Mouse (Mus musculus): ENCODE results near the gene Dhdh. TPM values are rescaled to one million over a fixed set of nuclear protein-coding genes. Genes with fewer than 3 reads are reported as not detected.

Dhdh gene
- total and polyA plus RNA-seq, 2 experiments from 2014 or later, result 4.7 to 6.2 TPM

DNA sequence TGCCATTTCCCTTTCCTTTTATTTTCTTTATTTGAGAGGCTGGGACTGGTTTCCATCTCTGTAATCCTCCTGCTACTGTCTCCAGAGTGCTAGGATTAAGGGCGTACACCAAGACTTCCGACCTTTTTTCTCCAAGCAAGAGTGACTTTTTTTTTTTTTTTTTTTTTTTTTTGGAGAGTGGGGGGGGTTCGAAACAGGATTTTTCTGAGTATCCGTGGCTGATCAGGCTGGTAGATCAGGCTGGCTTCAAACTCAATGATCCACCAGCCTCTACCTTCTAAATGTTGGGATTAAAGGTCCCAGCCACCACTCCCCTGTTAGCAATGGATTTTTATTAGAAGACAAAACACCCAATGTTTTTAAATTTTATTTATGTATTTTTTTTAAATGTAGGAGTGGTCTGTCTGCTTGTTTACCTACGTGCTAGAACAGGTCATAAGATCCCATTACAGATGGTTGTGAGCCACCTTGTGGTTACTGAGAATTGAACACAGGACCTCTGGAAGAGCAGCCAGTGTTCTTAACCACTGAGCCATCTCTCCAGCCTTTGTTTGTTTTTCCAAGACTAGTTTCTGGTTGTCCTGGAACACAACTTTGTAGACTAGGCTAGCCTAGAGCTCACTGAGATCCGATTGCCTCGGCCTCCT, 38.0 kb upstream of the Dhdh start:
- Histone ChIP-seq H3K9me3 (ENCODE audit: low read length) (no peaks in the 10 kb centered on the region), H3K36me3 (ENCODE audit: insufficient read depth, low read length) (no peaks in the 10 kb centered on the region), H3K9ac (replicated peaks; ENCODE audit: low read length) (peak overlapping the region; percentile 71), H3K27ac (peak overlapping the region; percentile 83), H3K27me3 (ENCODE audit: insufficient read depth, low read length) (no peaks in the 10 kb centered on the region), H3K4me3 (ENCODE audit: low read length) (peak overlapping the region; percentile 71), H3K4me2 (ENCODE audit: low read depth, low read length) (peak overlapping the region; percentile 64), H3K4me1 (ENCODE audit: insufficient read depth, low read length) (peaks cover 11% of the 10 kb centered on the region; the same call in 1 of the 2 replicates)
- no peak for DNase-seq (ENCODE audit: low spot score)
- WGBS, result 24% methylated on average over 7 of the region's 7 CpGs
- peak; percentile 36; the same call in 1 of the 2 replicates for TF ChIP-seq CTCF (IDR thresholded peaks at IDR 0.05; ENCODE audit: low read depth)
- ATAC-seq, result no peak

DNA sequence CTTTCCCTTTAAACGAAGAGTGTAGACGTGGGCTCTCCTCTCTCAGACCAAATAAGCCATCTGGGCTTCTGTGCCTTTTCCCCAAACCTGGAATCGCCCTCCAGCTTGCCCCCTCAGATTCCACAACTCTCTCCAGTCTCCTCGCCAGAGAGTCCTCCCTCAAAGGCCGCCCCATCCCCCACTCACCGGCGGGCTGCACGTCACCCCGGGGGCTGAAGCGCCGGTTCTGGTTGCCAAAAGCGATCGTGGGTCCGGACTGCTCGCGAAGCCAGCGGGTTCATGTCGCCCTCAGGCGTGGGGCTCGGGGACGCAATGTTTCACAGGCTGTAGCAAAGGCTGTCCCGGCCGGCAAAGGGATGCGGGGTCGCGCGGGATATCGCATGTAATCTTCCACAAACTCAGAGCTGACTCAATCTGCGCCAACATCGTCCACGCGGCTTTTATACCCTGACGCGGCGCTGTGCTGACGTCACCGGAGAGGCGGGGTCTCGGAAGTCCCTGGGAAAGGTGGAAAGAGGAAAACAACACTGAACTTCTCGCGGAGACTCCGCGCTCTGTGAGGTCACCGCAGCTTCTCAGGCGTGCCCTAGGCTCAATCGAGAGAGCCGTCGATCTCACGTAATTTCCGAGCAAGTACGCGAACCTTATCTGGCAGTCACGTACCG, 37.3 kb upstream of the Dhdh start, which contains the start of the genes Ppp1r15a and Plekha4:
Gene Ppp1r15a (minus strand): TSS at position 460 of the 665 bp plus-strand sequence.
Gene Plekha4 (plus strand): TSS at position 522 of the 665 bp plus-strand sequence.
- Histone ChIP-seq H3K27me3 (ENCODE audit: insufficient read depth, low read length) (no peaks in the 10 kb centered on the region), H3K36me3 (ENCODE audit: insufficient read depth, low read length) (no peaks in the 10 kb centered on the region), H3K27ac (peak within 1 kb of the TSS; percentile 83), H3K9ac (replicated peaks; ENCODE audit: low read length) (peak within 1 kb of the TSS; percentile 71), H3K9me3 (ENCODE audit: low read length) (no peaks in the 10 kb centered on the region), H3K4me1 (ENCODE audit: insufficient read depth, low read length) (peaks cover 11% of the 10 kb centered on the region; the same call in 1 of the 2 replicates), H3K4me3 (ENCODE audit: low read length) (peak within 1 kb of the TSS; percentile 71), H3K4me2 (ENCODE audit: low read depth, low read length) (peak within 1 kb of the TSS; percentile 64)
- DNase-seq (ENCODE audit: low spot score) (peak; percentile 94), ATAC-seq (peak; percentile 91)
- WGBS, result under 1% methylated on average over 54 of the region's 54 CpGs
- TF ChIP-seq CTCF (IDR thresholded peaks at IDR 0.05; ENCODE audit: low read depth), result no peak

DNA sequence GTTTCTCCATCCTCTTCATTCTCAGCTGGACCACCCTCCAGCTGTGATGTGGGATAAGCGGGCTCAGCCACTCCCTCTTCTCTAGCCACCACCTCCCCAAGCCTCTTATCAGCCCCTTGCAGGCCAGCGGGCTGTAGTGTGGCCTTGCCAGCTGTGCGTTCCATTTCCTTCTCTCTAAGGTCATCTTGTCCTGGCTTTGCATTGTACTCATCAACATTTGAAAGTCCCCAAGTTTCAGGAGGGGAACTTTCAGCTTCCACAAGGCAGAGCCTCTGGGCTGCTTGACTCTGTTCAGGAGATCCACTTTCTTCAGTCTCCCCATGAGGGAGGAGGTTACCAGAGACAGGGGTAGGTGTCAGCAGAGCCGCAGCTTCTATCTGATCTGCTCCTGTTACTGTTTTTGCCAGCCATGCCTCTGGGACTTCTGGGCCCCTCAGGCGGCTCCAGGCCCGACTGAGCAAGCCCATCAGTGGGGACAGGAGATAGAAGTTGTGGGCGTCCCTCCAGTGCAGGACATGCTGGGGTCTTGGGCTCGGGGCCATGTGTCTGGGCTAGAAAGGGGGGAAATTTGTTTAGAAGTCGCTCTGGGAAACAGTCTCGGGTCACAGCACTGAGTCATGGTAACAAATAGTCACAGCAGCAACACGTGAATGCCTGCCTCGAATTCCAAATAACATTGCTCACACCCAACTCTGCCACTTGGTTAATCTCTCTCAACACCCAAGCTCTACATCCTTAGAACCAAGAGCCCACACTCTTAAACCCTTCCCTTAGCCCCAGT, 36.4 kb upstream of the Dhdh start:
- WGBS, result 24% methylated on average over 12 of the region's 12 CpGs
- peak overlapping the region; percentile 83 for H3K27ac ChIP-seq
- no peak for TF ChIP-seq CTCF (IDR thresholded peaks at IDR 0.05; ENCODE audit: low read depth)
- no peaks in the 10 kb centered on the region for H3K9me3 ChIP-seq (ENCODE audit: low read length)
- H3K27me3 ChIP-seq (ENCODE audit: insufficient read depth, low read length), result no peaks in the 10 kb centered on the region
- ATAC-seq, result no peak
- H3K36me3 ChIP-seq (ENCODE audit: insufficient read depth, low read length), result no peaks in the 10 kb centered on the region
- peak overlapping the region; percentile 64 for H3K4me2 ChIP-seq (ENCODE audit: low read depth, low read length)
- peaks cover 11% of the 10 kb centered on the region; the same call in 1 of the 2 replicates for H3K4me1 ChIP-seq (ENCODE audit: insufficient read depth, low read length)
- peak; percentile 35 for DNase-seq (ENCODE audit: low spot score)
- peak overlapping the region; percentile 71 for H3K4me3 ChIP-seq (ENCODE audit: low read length)
- peak overlapping the region; percentile 71 for H3K9ac ChIP-seq (replicated peaks; ENCODE audit: low read length)

DNA sequence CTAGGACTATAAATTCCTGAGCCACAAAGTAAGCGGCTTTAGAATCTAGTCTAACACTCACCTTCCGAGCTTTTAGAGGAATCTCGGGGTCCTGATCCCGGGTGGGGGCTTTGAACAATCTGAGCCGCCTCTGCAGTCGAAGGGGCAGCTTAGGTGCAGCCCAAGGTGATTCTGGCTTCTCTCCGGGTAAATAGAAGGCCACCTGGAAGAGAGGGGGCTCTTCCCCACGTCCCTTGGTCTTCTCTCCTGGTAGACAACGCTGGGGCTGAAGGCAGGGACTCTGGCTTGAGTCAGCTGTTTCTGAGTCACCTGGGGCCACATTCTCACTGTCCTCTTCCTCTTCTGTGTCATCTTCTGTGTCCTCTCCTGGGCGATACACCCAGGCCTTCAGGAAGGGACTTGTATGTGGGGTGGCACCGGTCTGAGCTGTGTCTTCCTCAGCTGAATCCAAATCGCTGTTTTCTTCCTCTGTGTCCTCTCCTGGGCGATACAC, 35.1 kb upstream of the Dhdh start:
- no peaks in the 10 kb centered on the region for H3K36me3 ChIP-seq (ENCODE audit: insufficient read depth, low read length)
- DNase-seq (ENCODE audit: low spot score), result no peak
- ATAC-seq, result no peak
- peak overlapping the region; percentile 2; the same call in 1 of the 2 replicates for H3K4me2 ChIP-seq (ENCODE audit: low read depth, low read length)
- no peak for TF ChIP-seq CTCF (IDR thresholded peaks at IDR 0.05; ENCODE audit: low read depth)
- no peak overlapping the region for H3K4me3 ChIP-seq (ENCODE audit: low read length)
- no peaks in the 10 kb centered on the region for H3K27me3 ChIP-seq (ENCODE audit: insufficient read depth, low read length)
- WGBS, result 81% methylated on average over 13 of the region's 13 CpGs
- H3K27ac ChIP-seq, result no peak overlapping the region
- H3K9ac ChIP-seq (replicated peaks; ENCODE audit: low read length), result no peak overlapping the region
- peaks cover 11% of the 10 kb centered on the region; the same call in 1 of the 2 replicates for H3K4me1 ChIP-seq (ENCODE audit: insufficient read depth, low read length)
- no peaks in the 10 kb centered on the region for H3K9me3 ChIP-seq (ENCODE audit: low read length)

DNA sequence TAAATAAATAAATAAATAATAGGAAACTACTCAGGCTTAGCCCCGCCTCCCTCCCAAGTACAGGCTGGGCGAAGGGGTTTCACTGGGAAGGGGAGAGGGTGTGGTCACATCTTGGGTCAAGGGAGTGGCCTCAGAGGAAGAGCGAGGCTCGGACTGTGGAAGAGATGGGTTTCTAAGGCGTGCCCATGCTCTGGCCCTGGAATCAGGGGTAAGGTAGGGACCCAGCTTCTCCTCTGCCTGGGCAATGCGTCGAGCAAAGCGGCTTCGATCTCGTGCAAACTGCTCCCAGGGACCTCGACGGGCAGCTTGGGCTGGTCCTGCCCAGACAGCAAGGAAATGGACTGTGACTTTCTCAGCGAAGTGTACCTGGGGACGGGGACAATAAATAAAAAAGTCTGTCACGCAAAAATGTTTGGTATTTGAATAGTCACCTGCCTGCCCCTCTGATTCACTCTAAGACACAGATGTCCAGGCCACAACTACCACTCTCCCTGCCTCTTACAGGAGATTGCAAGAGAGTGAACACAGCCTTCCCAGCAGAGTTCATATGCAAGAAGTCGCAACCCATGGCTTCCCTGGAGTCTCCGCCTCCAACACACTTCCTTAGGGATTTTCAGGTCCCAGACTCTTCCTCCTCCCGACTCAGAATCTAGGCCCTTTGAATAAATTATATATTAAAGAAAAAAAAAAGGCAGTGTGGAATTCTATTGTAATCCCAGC, 34.5 kb upstream of the Dhdh start:
- WGBS, result 82% methylated on average over 18 of the region's 18 CpGs
- H3K36me3 ChIP-seq (ENCODE audit: insufficient read depth, low read length), result no peaks in the 10 kb centered on the region
- no peaks in the 10 kb centered on the region for H3K27me3 ChIP-seq (ENCODE audit: insufficient read depth, low read length)
- peak overlapping the region; percentile 2; the same call in 1 of the 2 replicates for H3K4me2 ChIP-seq (ENCODE audit: low read depth, low read length)
- no peak for DNase-seq (ENCODE audit: low spot score)
- H3K9ac ChIP-seq (replicated peaks; ENCODE audit: low read length), result no peak overlapping the region
- TF ChIP-seq CTCF (IDR thresholded peaks at IDR 0.05; ENCODE audit: low read depth), result no peak
- peaks cover 11% of the 10 kb centered on the region; the same call in 1 of the 2 replicates for H3K4me1 ChIP-seq (ENCODE audit: insufficient read depth, low read length)
- H3K27ac ChIP-seq, result no peak overlapping the region
- no peak for ATAC-seq
- no peaks in the 10 kb centered on the region for H3K9me3 ChIP-seq (ENCODE audit: low read length)
- H3K4me3 ChIP-seq (ENCODE audit: low read length), result no peak overlapping the region
